Mouse (Mus musculus): Measurements from ENCODE around the gene Cpa5. TPM values are rescaled to one million over a fixed set of nuclear protein-coding genes. Genes with fewer than 3 reads are reported as not detected.

Cpa5 gene
- polyA plus RNA-seq, 1 experiment from 2014 or later = 0.16 TPM

DNA sequence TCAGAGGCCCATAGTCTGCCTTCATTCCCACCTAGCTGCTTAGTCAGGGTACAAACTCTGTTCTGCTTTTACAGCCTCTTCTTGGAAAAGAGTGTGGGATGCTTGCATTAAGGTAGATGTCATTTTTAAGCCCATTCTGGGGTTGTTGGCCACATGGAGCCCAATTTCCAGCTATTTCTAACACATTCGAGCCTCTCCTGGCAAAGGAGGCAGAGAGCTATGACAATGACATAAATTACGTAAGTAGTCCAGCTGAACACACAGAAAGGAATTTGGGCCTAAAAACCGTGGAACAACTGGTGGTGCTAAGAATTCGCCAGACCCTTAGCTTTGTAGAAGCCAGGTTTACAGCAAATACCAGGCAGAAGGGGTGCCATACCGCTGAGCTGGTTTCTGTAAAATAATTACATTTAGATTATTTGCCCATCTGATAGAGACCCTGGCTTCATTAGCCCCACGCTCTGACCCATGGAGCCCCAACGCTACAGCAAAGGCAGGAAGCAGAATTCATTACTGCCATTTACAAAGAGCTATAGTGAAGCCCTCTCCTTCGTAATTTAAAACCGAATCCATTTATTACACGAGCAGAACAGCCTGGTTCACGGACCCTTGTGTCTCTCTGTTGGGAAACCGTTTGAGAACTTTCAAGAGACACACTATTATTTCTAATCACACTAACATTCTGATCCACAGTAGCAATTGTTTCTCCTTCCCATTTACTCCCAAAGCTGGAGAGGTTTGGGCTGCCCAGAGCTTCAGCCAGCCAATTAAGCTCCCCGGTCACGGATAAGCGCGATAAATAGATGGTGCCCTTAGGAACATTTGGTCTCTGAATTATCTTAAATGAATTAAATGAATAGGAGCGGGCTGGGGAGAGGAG, 30.6 kb upstream of the Cpa5 start:
- H3K27ac ChIP-seq (replicated peaks) = no peak overlapping the region
- no peak for DNase-seq (ENCODE audit: low spot score)

GRCm38 (mm10) chr6:30580841-30581176, 30.0 kb upstream of the Cpa5 start:
- ATAC-seq (ENCODE audit: low FRiP score, low TSS enrichment) (no peak), DNase-seq (ENCODE audit: low spot score) (no peak)
- no peak overlapping the region for H3K27ac ChIP-seq (replicated peaks)
- H3K9me3 ChIP-seq (ENCODE audit: control insufficient read depth, low read length) = no peaks in the 10 kb centered on the region
- H3K4me2 ChIP-seq (replicated peaks; ENCODE audit: low read depth) = no peak overlapping the region
- TF ChIP-seq CTCF (IDR thresholded peaks at IDR 0.05; ENCODE audit: low read depth) (no peak), EP300 (optimal IDR thresholded peaks at IDR 0.05) (no peak)
- 76% methylated on average over 8 of the region's 8 CpGs for WGBS
- no peak overlapping the region for H3K4me3 ChIP-seq (ENCODE audit: low read depth, low read length)
- no peaks in the 10 kb centered on the region for H3K4me1 ChIP-seq (replicated peaks; ENCODE audit: control insufficient read depth, insufficient read depth)
- no peaks in the 10 kb centered on the region for H3K27me3 ChIP-seq (ENCODE audit: control insufficient read depth, insufficient read depth, low read length)
- no peak overlapping the region for H3K9ac ChIP-seq (ENCODE audit: low read length)
- no peaks in the 10 kb centered on the region for H3K36me3 ChIP-seq (ENCODE audit: control insufficient read depth, insufficient read depth, low read length)

More for the DNA sequence above, 30.6 kb upstream of the Cpa5 start:
- Histone ChIP-seq H3K4me2 (replicated peaks; ENCODE audit: low read depth) (no peak overlapping the region), H3K4me3 (ENCODE audit: low read depth, low read length) (no peak overlapping the region), H3K9ac (ENCODE audit: low read length) (no peak overlapping the region), H3K36me3 (ENCODE audit: control insufficient read depth, insufficient read depth, low read length) (no peaks in the 10 kb centered on the region), H3K27me3 (ENCODE audit: control insufficient read depth, insufficient read depth, low read length) (no peaks in the 10 kb centered on the region), H3K9me3 (ENCODE audit: control insufficient read depth, low read length) (no peaks in the 10 kb centered on the region), H3K4me1 (replicated peaks; ENCODE audit: control insufficient read depth, insufficient read depth) (no peaks in the 10 kb centered on the region)
- no peak for ATAC-seq (ENCODE audit: low FRiP score, low TSS enrichment)
- TF ChIP-seq CTCF (IDR thresholded peaks at IDR 0.05; ENCODE audit: low read depth) = no peak
- TF ChIP-seq EP300 (optimal IDR thresholded peaks at IDR 0.05) = no peak
- 73% methylated on average over 17 of the region's 17 CpGs for WGBS

- no peak for TF ChIP-seq EP300 (optimal IDR thresholded peaks at IDR 0.05)
- no peak for TF ChIP-seq CTCF (IDR thresholded peaks at IDR 0.05; ENCODE audit: low read depth)
- Histone ChIP-seq H3K36me3 (ENCODE audit: control insufficient read depth, insufficient read depth, low read length) (no peaks in the 10 kb centered on the region), H3K9ac (ENCODE audit: low read length) (no peak overlapping the region), H3K4me3 (ENCODE audit: low read depth, low read length) (no peak overlapping the region), H3K4me2 (replicated peaks; ENCODE audit: low read depth) (no peak overlapping the region), H3K9me3 (ENCODE audit: control insufficient read depth, low read length) (no peaks in the 10 kb centered on the region), H3K27me3 (ENCODE audit: control insufficient read depth, insufficient read depth, low read length) (no peaks in the 10 kb centered on the region), H3K4me1 (replicated peaks; ENCODE audit: control insufficient read depth, insufficient read depth) (no peaks in the 10 kb centered on the region), H3K27ac (replicated peaks) (no peak overlapping the region)
- ATAC-seq (ENCODE audit: low FRiP score, low TSS enrichment) = no peak
- no peak for DNase-seq (ENCODE audit: low spot score)
- 83% methylated on average over 7 of the region's 7 CpGs for WGBS
Observed at GRCm38 (mm10) chr6:30586886-30587442, 23.8 kb upstream of the Cpa5 start.

GRCm38 (mm10) chr6:30589819-30590218, 21.0 kb upstream of the Cpa5 start:
- TF ChIP-seq CTCF (IDR thresholded peaks at IDR 0.05; ENCODE audit: low read depth) (no peak), EP300 (optimal IDR thresholded peaks at IDR 0.05) (no peak)
- Histone ChIP-seq H3K4me2 (replicated peaks; ENCODE audit: low read depth) (no peak overlapping the region), H3K9ac (ENCODE audit: low read length) (no peak overlapping the region), H3K9me3 (ENCODE audit: control insufficient read depth, low read length) (no peaks in the 10 kb centered on the region), H3K4me1 (replicated peaks; ENCODE audit: control insufficient read depth, insufficient read depth) (no peaks in the 10 kb centered on the region), H3K4me3 (ENCODE audit: low read depth, low read length) (no peak overlapping the region), H3K27me3 (ENCODE audit: control insufficient read depth, insufficient read depth, low read length) (no peaks in the 10 kb centered on the region), H3K27ac (replicated peaks) (no peak overlapping the region), H3K36me3 (ENCODE audit: control insufficient read depth, insufficient read depth, low read length) (no peaks in the 10 kb centered on the region)
- DNase-seq (ENCODE audit: low spot score) (no peak), ATAC-seq (ENCODE audit: low FRiP score, low TSS enrichment) (no peak)
- WGBS = 30% methylated on average over 2 of the region's 2 CpGs

DNA sequence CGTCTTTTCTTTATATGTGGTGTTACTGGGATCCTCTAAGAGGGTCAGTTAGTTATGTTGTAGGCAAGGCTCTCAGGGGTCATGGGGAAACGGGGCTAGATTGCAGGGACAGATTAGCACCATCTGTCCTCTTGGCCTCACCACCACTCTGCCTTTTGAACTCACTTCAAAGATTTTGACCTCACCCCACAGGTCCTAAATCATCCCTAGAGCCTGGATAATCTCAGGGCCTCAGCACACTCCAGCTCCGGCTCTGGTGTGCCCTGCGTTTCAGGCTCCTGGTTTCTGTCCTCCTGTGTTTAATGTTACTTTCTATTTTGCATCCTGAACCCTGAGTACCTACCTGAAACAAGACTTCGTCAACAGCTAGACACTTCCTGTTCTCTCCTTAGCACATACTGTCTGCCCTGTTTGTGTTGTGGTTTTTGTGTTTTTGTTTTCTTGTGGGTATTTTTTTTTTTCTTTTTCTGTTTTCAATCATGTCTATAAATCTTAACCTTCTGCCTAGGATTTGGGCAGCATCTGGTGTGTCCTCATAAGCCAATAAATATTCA, 18.9 kb upstream of the Cpa5 start:
- Histone ChIP-seq H3K4me3 (ENCODE audit: low read depth, low read length) (no peak overlapping the region), H3K27me3 (ENCODE audit: control insufficient read depth, insufficient read depth, low read length) (no peaks in the 10 kb centered on the region), H3K4me1 (replicated peaks; ENCODE audit: control insufficient read depth, insufficient read depth) (no peaks in the 10 kb centered on the region), H3K9me3 (ENCODE audit: control insufficient read depth, low read length) (no peaks in the 10 kb centered on the region), H3K4me2 (replicated peaks; ENCODE audit: low read depth) (no peak overlapping the region), H3K36me3 (ENCODE audit: control insufficient read depth, insufficient read depth, low read length) (no peaks in the 10 kb centered on the region), H3K9ac (ENCODE audit: low read length) (no peak overlapping the region), H3K27ac (replicated peaks) (no peak overlapping the region)
- no peak for TF ChIP-seq EP300 (optimal IDR thresholded peaks at IDR 0.05)
- TF ChIP-seq CTCF (IDR thresholded peaks at IDR 0.05; ENCODE audit: low read depth) = no peak
- 53% methylated on average over 5 of the region's 5 CpGs for WGBS
- no peak for ATAC-seq (ENCODE audit: low FRiP score, low TSS enrichment)
- no peak for DNase-seq (ENCODE audit: low spot score)

Data from stomach, postnatal 0 days (tissue).